Mouse (Mus musculus): ENCODE measurements around the gene Flt1.

GRCm38 (mm10) chr5:147527788-147528187, 198.0 kb downstream of the Flt1 start:
- TF ChIP-seq EP300 (IDR thresholded peaks at IDR 0.05; ENCODE audit: low read depth) (no peak), CTCF (IDR thresholded peaks at IDR 0.05; ENCODE audit: low read depth) (no peak)

Data from liver, embryonic 14.5 days (tissue).